Mouse (Mus musculus): ENCODE data around the gene Ogg1.

GRCm38 (mm10) chr6:113292938-113293337, 33.8 kb upstream of the Ogg1 start:
- no peak for TF ChIP-seq POLR2A (IDR thresholded peaks at IDR 0.05; ENCODE audit: low read depth, low read length)
- no peak for TF ChIP-seq CTCF (IDR thresholded peaks at IDR 0.05; ENCODE audit: extremely low read depth, insufficient read depth, insufficient read length, insufficient replicate concordance)

Measured in spleen, adult 2 months (tissue).